Mouse (Mus musculus) c-Kit-negative CD71-positive TER-119-positive erythroid progenitor cells, embryonic 14.5 days (primary cell): ENCODE measurements around the gene Irf1.

Experiments
- DNase-seq: peaks from one replicate; pipeline ENCODE4 v3.0.0-alpha.2; 2013; ENCODE audit warnings: low read depth, low spot score

The Irf1 gene

DNA sequence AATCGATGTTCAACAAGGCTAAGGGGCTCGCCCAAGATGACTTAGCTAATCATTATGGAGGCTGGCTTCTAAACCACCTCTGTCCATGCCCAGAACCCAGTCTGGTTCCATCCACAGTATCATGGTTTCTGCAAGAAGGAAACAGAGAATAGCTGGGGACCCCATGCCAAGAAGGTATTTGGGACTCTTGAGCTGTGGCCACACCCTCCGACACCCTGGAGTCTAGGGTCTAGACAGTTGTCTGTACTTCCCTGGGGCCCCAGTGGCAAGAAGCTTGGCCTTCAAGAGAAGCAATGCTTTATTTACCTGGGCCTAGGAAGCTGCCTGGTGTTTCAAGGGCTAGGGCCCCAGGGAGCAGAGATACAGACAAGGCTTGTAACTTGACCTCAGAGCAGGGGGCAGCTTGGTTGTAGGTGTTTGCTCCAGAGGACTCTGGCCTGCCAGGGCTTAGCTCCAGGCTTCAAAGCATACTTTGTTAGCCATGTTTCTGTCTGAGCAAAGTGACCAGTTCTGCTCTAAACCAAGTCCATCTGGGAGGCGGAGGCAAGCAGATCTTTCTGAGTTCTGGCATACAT, 11.5 kb downstream of the Irf1 start:
- DNase-seq = no peak

DNA sequence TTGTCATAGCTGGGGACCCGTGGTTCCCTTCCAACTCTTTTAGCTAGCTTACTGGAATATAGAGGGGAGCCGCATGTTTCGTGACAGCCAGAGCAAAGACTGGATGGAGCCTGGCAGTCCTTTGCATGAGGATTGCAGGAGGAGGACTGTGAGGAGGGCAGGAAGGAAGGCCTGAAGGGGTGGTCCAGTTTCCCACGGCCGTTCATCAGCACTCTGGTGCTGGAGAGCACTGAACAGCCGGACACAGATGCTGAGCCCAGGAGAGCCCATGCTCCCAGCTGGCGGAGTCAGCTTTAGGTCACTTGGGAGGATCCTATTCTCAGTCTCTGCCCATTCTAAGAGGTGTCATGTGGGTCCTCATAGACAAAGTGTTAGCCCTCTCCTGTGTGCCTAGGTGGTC, 12.2 kb downstream of the Irf1 start:
- no peak for DNase-seq

DNA sequence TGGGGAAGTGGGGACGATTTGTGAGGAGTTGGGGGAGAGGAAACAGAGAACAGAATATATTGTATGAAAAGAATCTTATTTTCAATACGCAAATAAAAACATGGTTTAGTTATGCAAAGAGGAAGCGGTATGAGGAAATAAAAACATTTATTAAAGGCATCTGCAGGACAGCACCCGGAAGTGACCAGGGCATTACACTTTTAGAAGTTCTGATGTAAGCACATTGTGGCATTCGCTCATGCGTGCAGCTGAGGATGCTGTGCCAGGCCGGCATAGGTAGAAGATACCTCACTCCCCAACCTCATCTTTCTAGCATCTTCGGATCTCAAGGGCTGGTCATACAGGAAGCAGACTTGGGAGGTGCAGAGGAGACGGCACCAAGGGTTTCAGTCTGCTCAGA, 13.5 kb downstream of the Irf1 start:
- DNase-seq = no peak

DNA sequence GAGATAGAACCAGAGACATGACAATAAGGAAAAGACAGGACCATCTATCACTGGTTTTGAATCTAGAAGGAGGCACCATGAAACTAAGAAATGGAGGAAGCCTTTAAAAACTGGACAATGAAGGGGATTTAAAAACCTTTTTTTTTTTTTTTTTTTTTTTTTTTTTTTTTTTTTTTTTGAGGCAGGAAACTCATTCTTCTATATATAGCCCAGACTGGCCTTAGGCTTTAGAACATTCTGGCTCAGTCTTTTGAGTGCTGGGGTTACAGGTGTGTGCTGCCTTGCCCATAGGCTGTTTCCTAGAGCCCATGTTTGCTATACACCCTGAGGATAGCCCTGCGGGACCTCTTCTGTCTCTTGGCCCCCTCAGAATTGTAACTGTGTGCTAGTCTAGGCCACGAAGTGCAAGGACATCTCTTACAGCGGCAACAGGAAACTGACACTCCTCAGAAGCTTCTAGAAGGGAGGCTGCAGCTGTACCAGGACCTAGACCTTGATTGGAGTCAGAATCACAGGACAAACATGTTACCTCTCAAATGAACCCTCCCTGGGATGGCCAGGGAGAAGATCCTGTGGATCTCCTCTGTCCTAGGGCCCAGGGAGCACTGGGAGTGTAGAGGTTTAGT, 15.6 kb downstream of the Irf1 start:
- no peak for DNase-seq

DNA sequence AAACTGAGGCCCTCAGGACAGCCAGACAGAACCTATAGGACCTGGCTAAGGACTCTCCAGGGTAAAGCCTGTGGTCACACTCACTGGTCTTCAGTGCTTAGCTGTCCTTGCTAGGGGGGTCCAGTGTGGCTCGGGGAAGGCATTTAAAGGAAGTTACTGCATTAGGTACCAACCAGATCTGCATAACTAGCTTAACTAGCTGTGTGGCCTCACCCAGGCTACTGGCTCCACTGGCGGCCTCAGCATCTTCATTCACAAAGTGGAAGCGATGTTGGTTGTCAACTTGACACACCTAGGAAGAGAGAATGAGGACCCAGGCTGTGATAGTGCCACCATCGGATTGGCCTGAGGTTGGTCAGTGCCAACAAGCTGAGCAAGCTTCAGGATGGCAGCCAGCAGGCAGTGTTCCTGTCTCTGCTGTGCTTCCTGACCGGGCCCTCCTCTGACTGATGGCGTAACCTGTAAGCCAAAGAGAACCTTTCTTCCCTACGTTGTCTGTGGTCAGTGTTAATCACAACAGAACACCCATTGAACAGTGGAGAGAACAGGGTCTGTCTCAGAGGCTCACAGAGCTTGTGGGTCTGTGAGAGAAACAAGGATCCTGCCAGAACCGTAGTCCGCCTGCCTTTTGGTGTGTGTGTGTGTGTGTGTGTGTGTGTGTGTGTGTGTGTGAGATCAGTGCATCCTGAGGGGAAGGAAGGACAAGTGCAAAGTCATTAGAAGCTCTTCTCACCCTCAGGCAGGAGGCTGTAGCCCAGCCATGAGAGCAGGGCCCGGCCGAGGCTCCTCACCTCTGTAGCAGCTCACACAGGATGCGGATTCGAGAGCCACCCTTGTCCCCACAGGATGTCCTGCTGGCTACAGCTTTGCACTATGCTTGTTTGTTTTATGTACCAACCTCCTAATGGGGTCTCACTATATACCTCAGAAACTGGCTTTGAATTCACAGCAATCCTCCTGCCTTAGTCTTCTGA, 16.5 kb downstream of the Irf1 start:
- no peak for DNase-seq

DNA sequence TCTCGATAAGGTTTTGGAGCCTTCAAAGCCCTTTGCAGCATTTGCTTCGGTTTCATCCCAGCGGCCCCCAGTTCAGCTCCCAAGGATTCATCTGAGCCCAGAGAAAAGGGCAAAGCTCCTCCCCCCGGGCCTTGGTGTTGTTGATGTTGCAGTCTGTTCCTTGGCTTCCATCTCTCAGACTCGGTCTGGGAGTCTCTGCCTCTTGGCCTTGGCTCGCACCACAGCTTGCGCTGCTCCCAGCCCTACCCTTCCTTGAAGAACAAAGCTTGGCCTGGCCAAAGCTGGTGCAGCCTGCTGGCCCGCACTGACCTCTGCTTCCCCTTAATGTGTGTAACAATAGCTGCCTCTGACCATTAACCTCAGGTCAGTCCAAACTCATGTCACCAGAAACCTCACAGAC, 18.4 kb downstream of the Irf1 start:
- DNase-seq = no peak

DNA sequence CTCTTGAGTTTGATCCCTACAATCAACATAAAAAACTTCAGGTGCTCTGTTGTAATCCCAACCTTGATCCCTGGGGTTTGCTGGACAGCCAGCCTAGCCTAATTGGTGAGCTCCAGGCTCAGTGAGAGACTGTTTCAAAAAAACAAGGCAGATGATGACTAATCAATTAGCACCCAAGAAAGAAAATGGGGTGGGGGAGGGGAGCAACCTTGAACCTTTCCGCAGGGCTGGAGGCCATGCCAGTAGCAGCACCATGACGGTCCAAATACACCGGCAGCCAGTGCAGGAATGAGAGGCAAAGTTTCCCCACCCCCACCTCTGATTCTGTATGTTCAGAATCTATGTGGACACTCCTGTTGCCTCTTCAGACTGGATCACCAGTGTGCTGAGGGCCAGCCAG, 19.5 kb downstream of the Irf1 start:
- DNase-seq = no peak

DNA sequence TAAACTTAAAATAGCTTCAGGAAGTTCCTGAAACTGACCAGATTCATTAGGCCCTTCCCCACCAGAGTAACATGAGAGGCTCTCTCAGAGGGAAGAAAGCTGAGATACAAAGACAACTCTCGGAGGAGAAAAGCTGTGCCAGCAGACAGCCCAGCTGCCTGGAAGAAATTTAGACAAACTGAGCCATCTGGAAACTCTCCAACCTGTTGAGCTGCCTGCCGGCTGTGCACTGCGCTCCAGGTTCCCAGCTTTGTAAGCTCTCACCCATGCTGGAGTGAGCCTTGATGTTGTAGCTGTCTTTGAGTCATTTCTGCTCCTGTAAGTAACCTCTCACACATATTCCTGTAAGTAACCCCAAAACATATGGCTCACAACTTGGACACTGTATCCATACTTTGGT, 23.2 kb downstream of the Irf1 start:
- DNase-seq = no peak

DNA sequence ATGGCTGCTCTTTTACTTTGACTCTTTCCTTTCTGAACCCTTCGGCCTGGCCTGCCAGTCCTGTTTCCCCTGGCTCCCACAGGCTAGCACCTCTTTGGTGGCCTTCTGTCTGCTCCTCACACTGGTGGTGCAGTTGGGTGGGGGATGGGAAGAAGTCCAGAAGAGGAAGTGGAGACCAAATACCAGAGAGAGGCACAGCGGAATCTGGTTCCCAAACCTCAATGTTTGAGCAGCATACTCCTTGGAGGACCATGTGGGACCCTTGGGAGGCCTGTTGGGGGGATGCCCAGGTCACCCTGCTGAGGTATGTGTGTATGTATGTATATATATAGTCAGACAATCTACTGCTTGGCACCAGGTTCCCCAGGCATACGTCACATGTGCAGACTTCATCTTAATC, 24.2 kb downstream of the Irf1 start:
- DNase-seq = no peak

DNA sequence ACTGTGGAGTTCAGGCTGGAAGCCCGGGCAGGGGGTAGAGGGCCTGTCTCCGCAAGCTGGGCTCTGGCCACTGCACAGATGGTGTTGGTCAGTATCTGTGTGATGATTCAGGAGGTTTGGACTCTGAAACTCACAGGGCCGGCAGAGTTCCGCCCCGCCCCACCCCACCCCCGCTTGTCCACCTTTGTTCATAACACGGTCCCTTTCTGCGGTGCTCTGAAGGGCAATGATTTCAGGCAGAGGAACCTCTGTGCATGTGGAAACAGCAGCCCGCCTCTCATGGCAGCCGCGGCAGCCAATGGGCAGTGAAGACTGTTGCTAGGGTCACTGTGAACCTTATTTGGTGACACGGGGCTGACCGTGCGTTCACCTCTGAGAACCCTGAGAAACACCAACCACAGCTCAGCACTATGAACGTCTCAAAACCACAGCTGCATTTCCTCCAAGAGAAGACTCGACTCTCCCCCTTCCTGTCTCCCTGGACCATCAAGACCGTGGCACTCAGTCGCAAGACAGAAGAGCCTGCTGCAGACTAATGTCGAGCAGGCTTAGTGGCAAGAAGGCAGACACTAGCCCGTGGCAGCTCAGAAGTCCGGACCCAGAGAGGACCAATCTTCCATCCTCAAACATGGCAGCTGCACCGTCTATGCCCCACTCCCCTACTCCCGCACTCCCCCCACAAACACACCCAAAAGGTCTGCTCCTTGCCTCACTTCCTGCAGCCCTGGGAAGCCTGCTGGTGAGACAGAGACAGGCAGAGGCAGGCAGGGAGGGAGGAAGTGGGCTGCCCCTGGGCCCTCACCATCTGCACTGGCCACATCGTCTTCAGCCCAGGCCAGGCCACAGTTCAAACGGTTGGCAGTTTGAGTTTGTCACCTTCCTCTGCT, 25.1 kb downstream of the Irf1 start:
- no peak for DNase-seq

DNA sequence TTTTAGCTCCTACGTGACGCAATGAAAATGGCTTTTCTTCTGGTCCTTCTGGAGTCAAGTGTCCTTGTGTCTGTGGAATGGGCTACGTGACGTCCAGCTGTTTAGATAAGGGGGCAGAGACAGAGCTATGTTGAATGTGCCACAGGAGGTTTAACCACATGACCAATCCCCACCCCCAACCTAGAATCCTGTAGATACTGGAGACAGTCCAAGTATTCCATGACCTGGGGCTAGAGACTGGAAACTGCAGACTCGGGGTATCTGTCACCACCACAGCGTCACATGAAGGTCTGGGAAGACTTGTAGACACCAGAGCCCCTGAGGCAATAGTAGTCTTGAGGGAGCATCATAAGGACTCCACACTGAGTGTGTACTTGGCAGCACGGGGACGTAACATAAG, 26.0 kb downstream of the Irf1 start:
- no peak for DNase-seq

DNA sequence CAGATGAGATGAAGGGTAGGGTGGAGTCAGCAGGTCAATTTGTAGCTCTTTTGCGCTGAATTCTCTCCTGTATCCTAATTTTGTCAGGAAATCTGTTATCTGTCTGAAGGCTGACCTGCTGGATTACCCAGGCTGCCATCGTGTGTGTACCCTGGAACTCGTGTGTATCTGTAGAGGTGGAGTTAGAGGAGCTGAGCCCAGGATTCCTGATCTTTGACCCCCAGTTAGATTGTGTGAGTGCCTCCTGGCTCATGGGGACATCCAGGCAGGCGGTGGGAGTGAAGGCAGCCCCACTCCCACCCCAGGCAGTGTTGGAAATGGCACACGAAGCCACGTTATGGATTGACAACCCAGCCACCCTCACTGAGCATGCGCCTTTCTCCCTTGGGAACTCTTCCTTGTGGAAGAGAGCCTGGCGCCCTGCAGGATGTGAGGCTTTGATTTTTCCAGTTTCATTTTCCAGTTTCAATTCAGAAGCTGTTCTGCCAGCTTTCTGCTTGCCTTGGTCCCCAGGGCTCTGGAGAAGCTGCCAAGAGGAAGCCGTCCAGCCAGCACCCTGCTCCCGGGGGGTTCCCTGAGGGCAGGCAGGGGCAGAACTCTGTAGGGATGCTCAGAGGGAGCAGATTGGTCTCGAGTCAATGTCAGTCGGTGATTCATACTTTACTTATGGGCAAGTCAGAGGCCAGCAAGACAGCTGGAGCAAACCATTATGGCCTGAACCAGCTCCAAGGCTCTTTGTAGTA, 26.8 kb downstream of the Irf1 start:
- DNase-seq = no peak

DNA sequence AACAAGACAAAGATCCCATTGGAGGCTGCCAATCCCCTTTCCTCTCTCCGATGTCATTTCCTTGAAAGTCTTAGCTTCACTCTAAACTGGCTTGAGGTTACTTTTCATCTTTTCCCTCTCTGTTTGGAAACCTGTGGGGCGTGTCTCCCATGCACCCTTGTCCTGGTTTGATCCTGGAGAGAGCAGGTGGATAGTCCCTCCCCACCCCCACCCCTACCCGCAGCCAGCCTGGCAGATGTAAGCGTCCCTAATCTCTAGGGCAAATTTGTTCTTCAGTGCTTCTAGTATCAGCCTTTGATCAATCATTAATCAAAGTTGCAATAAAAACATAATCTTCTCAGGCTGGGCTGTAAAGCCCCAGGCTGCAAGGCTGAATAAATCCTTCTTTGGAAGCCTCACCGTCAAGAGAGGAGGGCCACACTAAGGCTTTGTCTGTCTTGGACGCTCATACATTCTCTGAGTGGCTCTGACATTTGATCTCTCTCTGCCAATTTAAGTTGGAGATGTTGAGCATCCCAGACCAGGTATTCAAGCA, 27.6 kb downstream of the Irf1 start:
- DNase-seq = no peak

DNA sequence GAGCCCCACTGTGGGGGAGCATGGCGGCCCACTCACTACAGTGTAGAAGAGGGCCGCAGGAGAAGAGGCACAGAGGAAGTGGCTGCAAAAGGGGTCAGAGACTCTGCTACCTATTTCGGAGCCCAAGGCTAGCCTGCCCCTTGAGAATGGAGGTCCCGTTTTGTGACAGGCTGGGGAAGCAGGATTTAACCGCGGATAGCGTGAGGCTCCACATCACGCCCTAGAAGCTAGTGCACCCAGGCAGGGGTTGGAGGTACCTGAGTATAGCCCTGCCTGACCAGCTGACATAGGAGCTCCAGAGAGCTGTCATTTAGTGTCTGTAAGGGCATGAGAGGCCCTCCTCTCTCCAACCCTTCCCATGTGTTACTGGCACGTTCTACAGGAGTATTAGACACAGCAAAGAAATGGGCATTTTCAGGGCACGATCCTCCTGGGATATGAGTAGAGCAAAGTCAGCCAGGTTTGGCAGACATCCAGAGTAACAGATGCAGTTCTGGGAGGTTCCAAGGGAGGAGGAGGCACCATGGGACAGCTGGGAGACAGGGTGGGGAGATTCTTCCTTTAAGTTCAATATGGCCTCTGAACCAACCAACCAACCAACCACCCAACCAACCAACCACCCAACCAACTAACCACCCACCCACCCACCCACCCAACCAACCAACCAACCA, 28.4 kb downstream of the Irf1 start:
- DNase-seq = no peak

DNA sequence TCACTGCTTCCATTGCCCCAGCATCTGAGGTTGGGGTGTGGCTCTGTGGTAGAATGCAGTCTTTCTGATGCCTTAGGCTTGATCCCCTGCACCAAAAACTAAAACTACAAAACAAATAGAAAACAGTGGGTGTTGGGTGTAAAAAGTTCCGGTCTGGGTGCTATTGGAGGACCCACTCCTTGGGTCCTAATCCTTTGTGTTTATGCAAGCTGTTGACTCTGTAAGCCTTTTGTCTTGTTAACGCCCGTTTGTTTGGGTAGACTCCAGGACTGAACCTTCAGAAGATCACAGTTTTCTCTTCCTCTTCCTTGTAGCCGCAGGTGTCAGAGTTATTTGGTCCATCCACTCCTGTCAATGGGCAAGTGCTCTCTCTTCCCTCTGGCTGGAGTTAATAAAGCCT, 30.2 kb downstream of the Irf1 start:
- DNase-seq = no peak

DNA sequence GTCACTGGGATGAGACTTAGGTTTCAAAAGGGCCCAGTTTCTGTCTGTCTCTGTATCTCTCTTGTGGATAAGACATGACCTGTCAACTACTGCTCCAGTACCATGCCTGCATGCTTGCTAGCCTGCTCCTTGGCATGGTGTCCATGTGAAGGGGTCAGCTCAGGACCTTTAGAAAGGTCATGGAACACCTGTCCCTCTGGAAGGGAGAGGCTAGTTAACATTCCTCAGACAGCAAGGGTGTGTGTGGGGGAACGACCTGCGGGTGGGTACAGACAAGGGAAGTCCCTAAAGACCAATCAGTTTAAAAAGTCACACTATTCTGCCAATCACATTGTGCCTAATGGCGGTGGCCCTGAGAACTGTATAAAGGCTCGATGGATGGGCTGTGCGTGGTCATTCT, 31.2 kb downstream of the Irf1 start:
- no peak for DNase-seq

DNA sequence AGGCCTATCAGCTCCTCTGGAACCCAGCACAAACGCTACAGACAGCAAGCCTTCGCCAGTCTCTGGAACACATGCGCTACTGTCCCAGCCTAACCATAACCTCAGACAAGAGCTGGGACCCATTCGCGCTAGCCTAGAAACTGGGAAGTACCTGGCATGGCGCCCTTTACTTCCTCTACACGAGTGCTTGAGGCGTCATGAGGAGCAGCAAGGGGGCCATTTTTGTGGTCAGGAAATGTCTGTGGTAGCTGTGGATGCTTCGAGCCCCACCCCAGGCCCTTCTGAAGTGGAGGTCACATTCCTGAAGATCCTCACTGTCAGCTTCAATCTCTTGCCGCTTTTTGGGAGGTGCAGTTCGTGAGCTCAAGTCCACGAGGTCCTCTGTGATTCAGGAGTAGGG, 33.3 kb downstream of the Irf1 start:
- no peak for DNase-seq

DNA sequence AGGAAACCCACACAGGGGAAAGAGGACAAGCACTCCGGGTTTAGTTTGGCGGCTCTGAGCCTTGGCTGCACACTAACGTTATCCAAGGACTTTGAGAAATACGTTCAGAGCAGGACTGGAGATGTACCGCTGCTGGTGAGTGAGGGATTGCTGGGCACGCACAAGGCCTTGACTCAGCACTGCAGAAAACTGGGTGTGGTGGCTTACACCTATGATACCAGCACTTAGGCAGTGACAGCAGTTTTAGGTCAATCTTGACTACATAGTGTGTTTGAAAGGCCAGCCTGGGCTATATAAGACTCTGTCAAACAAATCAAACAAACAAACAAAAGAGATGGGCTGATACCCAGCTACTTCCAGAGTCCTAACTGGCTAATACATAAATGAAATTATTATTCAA, 33.7 kb downstream of the Irf1 start:
- no peak for DNase-seq

DNA sequence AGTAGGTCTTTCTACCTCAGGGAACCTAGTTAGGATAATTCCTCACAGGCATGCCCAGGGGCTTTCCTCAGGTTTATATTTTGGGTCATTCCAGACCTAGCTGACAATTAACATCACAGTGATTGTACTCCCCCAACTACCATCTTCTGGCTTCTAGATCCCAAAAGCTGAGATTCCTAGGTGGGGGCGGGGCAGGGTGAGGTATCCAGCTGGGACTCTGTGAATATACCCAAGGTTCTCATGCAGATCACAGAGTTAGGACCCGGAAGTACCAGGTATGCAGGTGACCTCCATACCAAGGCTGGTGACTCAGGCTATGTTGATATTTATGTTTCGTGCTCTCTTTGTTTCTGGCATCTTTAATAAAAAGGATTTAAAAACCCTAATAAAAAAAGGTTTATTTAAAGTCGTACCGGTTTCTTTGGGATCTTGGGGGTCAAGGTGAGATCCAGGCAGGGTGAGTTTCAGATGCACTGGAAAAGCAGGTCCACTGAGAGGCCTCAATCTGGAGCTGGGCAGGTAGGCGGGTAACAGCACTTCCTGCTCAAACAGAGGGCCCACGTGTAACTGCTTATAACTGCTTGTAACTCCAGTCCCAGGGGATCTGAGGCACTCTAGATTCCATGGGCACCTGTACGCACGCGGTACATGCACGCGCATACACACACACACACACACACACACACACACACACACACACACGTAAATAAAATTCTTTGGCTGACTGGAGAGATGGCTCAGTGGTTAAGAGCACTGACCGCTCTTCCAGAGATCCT, 34.9 kb downstream of the Irf1 start:
- no peak for DNase-seq

DNA sequence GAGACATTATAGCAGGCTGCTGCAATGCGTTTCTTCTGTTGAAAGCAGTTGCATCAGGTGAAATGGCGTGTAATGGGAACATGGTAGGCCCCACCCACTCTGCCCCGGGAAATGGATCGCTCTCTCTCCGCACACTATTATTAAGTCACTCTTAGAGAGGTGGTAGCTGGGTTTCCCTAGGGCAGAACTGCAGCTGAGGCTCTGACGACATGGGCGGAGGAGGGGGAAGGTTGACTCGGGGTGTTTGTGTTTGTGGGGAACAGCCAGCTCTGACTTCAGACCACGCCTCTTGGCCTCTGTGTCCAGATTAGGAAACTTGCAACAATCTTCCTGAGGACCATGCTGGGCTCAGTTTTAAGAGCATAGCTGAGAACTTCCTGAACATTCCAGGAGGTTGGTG, 36.0 kb downstream of the Irf1 start:
- no peak for DNase-seq
